In genomic region chr5:91176397-91176796, GRCm38 (mm10) we compare ENCODE assay signal across 34 mouse cellular contexts. TPM values are rescaled to one million over a fixed set of nuclear protein-coding genes. Genes with fewer than 3 reads are reported as not detected.
"Had no signal": no experiment of that assay in that cellular context is flagged by ENCODE, and none has a peak within 500 bp of the region (broad histone marks: within the 10 kb centered on the region; RNA-seq: fewer than 3 reads in every experiment).

No protein-coding gene starts in this region.

- H3K27ac ChIP-seq: heart, adult 2 months; heart, embryonic 13.5 days; heart, embryonic 15.5 days; hindbrain, embryonic 10.5 days; hindbrain, embryonic 12.5 days; hindbrain, embryonic 13.5 days; hindbrain, embryonic 14.5 days; hindbrain, embryonic 15.5 days; hindbrain, postnatal 0 days; kidney, embryonic 15.5 days; kidney, postnatal 0 days; layer of hippocampus, adult 2 months; left cerebral cortex, adult 2 months had no signal

- H3K4me1 ChIP-seq: heart, embryonic 12.5 days; heart, embryonic 13.5 days; heart, embryonic 15.5 days; hindbrain, embryonic 10.5 days; hindbrain, embryonic 12.5 days; hindbrain, embryonic 13.5 days; hindbrain, embryonic 15.5 days; kidney, embryonic 15.5 days had no signal

- ATAC-seq: hindbrain, embryonic 16.5 days; hindbrain, postnatal 0 days; inflammation-experienced regulatory T-cells, adult 6 months had no signal

- DNase-seq: heart, adult 18-20 months; heart, adult 2 months; heart, postnatal 10 days; heart, postnatal 14 days; heart, postnatal 36 days; heart, postnatal 4 days; kidney, adult 11 months; kidney, adult 2 months; kidney, adult 8-10 months; kidney, adult 9 months; kidney, postnatal 10 days; kidney, postnatal 14 days; kidney, postnatal 25 days; kidney, postnatal 36 days; kidney, postnatal 4 days; layer of hippocampus, adult 9-11 months; layer of hippocampus, postnatal 36 days had no signal

- H3K4me2 ChIP-seq: heart, embryonic 11.5 days; heart, embryonic 12.5 days; heart, embryonic 13.5 days; heart, embryonic 15.5 days; hindbrain, embryonic 12.5 days; hindbrain, embryonic 13.5 days; hindbrain, embryonic 14.5 days; hindbrain, embryonic 15.5 days; kidney, embryonic 15.5 days had no signal

- H3K4me3 ChIP-seq: heart, adult 2 months; heart, embryonic 12.5 days; heart, embryonic 13.5 days; heart, embryonic 15.5 days; hindbrain, embryonic 10.5 days; hindbrain, embryonic 12.5 days; hindbrain, embryonic 13.5 days; hindbrain, embryonic 15.5 days; kidney, embryonic 15.5 days; layer of hippocampus, adult 2 months; left cerebral cortex, adult 2 months had no signal

- H3K36me3 ChIP-seq: heart, embryonic 12.5 days; heart, embryonic 13.5 days; heart, embryonic 15.5 days; hindbrain, embryonic 10.5 days; hindbrain, embryonic 12.5 days; hindbrain, embryonic 13.5 days; hindbrain, embryonic 15.5 days; kidney, embryonic 15.5 days had no signal

- H3K9ac ChIP-seq: heart, embryonic 12.5 days; heart, embryonic 13.5 days; heart, embryonic 15.5 days; hindbrain, embryonic 12.5 days; hindbrain, embryonic 13.5 days; hindbrain, embryonic 14.5 days; hindbrain, embryonic 15.5 days; kidney, embryonic 15.5 days had no signal

- H3K9me3 ChIP-seq: heart, embryonic 12.5 days; heart, embryonic 13.5 days; heart, embryonic 15.5 days; hindbrain, embryonic 10.5 days; hindbrain, embryonic 12.5 days; hindbrain, embryonic 13.5 days; hindbrain, embryonic 15.5 days; kidney, embryonic 15.5 days had no signal

- H3K27me3 ChIP-seq: heart, embryonic 12.5 days; heart, embryonic 13.5 days; heart, embryonic 15.5 days; hindbrain, embryonic 12.5 days; hindbrain, embryonic 13.5 days; hindbrain, embryonic 15.5 days; kidney, embryonic 15.5 days had no signal

RNA-seq across cellular contexts. Expression of gene Areg, which starts 37.0 kb away (rescaled TPM):
- polyA plus RNA-seq: heart, adult 2 months; heart, embryonic 11.5 days; hindbrain, embryonic 11.5 days; hindbrain, embryonic 12.5 days; kidney, adult 2 months; kidney, embryonic 15.5 days had no signal
